Mouse (Mus musculus): ENCODE measurements around the gene Gng2. TPM values are rescaled to one million over a fixed set of nuclear protein-coding genes. Genes with fewer than 3 reads are reported as not detected.

The Gng2 gene
- polyA plus RNA-seq, 1 experiment = 0.48 TPM

- Histone ChIP-seq H3K4me3 (ENCODE audit: control insufficient read depth, low read depth, low read length) (no peak overlapping the region), H3K27me3 (ENCODE audit: control insufficient read depth, insufficient read depth, low read length) (no peaks in the 10 kb centered on the region), H3K27ac (ENCODE audit: control insufficient read depth, insufficient read depth, low read depth, low read length) (no peak overlapping the region), H3K4me1 (ENCODE audit: control insufficient read depth, insufficient read depth, low read length) (no peaks in the 10 kb centered on the region), H3K36me3 (ENCODE audit: control insufficient read depth, insufficient read depth, low read length) (no peaks in the 10 kb centered on the region)
- TF ChIP-seq CTCF (IDR thresholded peaks at IDR 0.05; ENCODE audit: control insufficient read depth, insufficient read depth, insufficient replicate concordance, low read depth, low read length) = no peak
- TF ChIP-seq POLR2A (IDR thresholded peaks at IDR 0.05; ENCODE audit: control insufficient read depth, low read depth, low read length) = no peak
Observed at GRCm38 (mm10) chr14:19860281-19860680, 117.1 kb downstream of the Gng2 start.

GRCm38 (mm10) chr14:19858808-19859776 lies 118.3 kb downstream of the Gng2 start:
- H3K27ac ChIP-seq (ENCODE audit: control insufficient read depth, insufficient read depth, low read depth, low read length) = no peak overlapping the region
- H3K4me1 ChIP-seq (ENCODE audit: control insufficient read depth, insufficient read depth, low read length) = no peaks in the 10 kb centered on the region
- H3K27me3 ChIP-seq (ENCODE audit: control insufficient read depth, insufficient read depth, low read length) = no peaks in the 10 kb centered on the region
- H3K36me3 ChIP-seq (ENCODE audit: control insufficient read depth, insufficient read depth, low read length) = no peaks in the 10 kb centered on the region
- H3K4me3 ChIP-seq (ENCODE audit: control insufficient read depth, low read depth, low read length) = no peak overlapping the region
- TF ChIP-seq POLR2A (IDR thresholded peaks at IDR 0.05; ENCODE audit: control insufficient read depth, low read depth, low read length) = no peak
- TF ChIP-seq CTCF (IDR thresholded peaks at IDR 0.05; ENCODE audit: control insufficient read depth, insufficient read depth, insufficient replicate concordance, low read depth, low read length) = no peak

GRCm38 (mm10) chr14:19858279-19858678 lies 119.1 kb downstream of the Gng2 start:
- H3K4me1 ChIP-seq (ENCODE audit: control insufficient read depth, insufficient read depth, low read length) = no peaks in the 10 kb centered on the region
- H3K27me3 ChIP-seq (ENCODE audit: control insufficient read depth, insufficient read depth, low read length) = no peaks in the 10 kb centered on the region
- H3K4me3 ChIP-seq (ENCODE audit: control insufficient read depth, low read depth, low read length) = no peak overlapping the region
- no peak overlapping the region for H3K27ac ChIP-seq (ENCODE audit: control insufficient read depth, insufficient read depth, low read depth, low read length)
- no peaks in the 10 kb centered on the region for H3K36me3 ChIP-seq (ENCODE audit: control insufficient read depth, insufficient read depth, low read length)
- TF ChIP-seq POLR2A (IDR thresholded peaks at IDR 0.05; ENCODE audit: control insufficient read depth, low read depth, low read length) (no peak), CTCF (IDR thresholded peaks at IDR 0.05; ENCODE audit: control insufficient read depth, insufficient read depth, insufficient replicate concordance, low read depth, low read length) (no peak)

GRCm38 (mm10) chr14:19853471-19853870 lies 124.0 kb downstream of the Gng2 start:
- no peak for TF ChIP-seq POLR2A (IDR thresholded peaks at IDR 0.05; ENCODE audit: control insufficient read depth, low read depth, low read length)
- no peak for TF ChIP-seq CTCF (IDR thresholded peaks at IDR 0.05; ENCODE audit: control insufficient read depth, insufficient read depth, insufficient replicate concordance, low read depth, low read length)
- Histone ChIP-seq H3K27ac (ENCODE audit: control insufficient read depth, insufficient read depth, low read depth, low read length) (no peak overlapping the region), H3K36me3 (ENCODE audit: control insufficient read depth, insufficient read depth, low read length) (no peaks in the 10 kb centered on the region), H3K4me3 (ENCODE audit: control insufficient read depth, low read depth, low read length) (no peak overlapping the region), H3K27me3 (ENCODE audit: control insufficient read depth, insufficient read depth, low read length) (no peaks in the 10 kb centered on the region), H3K4me1 (ENCODE audit: control insufficient read depth, insufficient read depth, low read length) (no peaks in the 10 kb centered on the region)

- TF ChIP-seq POLR2A (IDR thresholded peaks at IDR 0.05; ENCODE audit: control insufficient read depth, low read depth, low read length) (no peak), CTCF (IDR thresholded peaks at IDR 0.05; ENCODE audit: control insufficient read depth, insufficient read depth, insufficient replicate concordance, low read depth, low read length) (no peak)
- Histone ChIP-seq H3K27ac (ENCODE audit: control insufficient read depth, insufficient read depth, low read depth, low read length) (no peak overlapping the region), H3K36me3 (ENCODE audit: control insufficient read depth, insufficient read depth, low read length) (no peaks in the 10 kb centered on the region), H3K4me3 (ENCODE audit: control insufficient read depth, low read depth, low read length) (no peak overlapping the region; the same call in none of the 2 replicates), H3K4me1 (ENCODE audit: control insufficient read depth, insufficient read depth, low read length) (no peaks in the 10 kb centered on the region; the same call in 1 of the 2 replicates), H3K27me3 (ENCODE audit: control insufficient read depth, insufficient read depth, low read length) (no peaks in the 10 kb centered on the region)
Observed at GRCm38 (mm10) chr14:19839600-19840332, 137.7 kb downstream of the Gng2 start.

GRCm38 (mm10) chr14:19836289-19836688 lies 141.1 kb downstream of the Gng2 start:
- no peaks in the 10 kb centered on the region for H3K36me3 ChIP-seq (ENCODE audit: control insufficient read depth, insufficient read depth, low read length)
- H3K27ac ChIP-seq (ENCODE audit: control insufficient read depth, insufficient read depth, low read depth, low read length) = no peak overlapping the region
- H3K4me1 ChIP-seq (ENCODE audit: control insufficient read depth, insufficient read depth, low read length) = no peaks in the 10 kb centered on the region; the same call in 1 of the 2 replicates
- H3K4me3 ChIP-seq (ENCODE audit: control insufficient read depth, low read depth, low read length) = no peak overlapping the region
- no peaks in the 10 kb centered on the region for H3K27me3 ChIP-seq (ENCODE audit: control insufficient read depth, insufficient read depth, low read length)
- no peak for TF ChIP-seq CTCF (IDR thresholded peaks at IDR 0.05; ENCODE audit: control insufficient read depth, insufficient read depth, insufficient replicate concordance, low read depth, low read length)
- no peak for TF ChIP-seq POLR2A (IDR thresholded peaks at IDR 0.05; ENCODE audit: control insufficient read depth, low read depth, low read length)

GRCm38 (mm10) chr14:19825481-19825880 lies 151.9 kb downstream of the Gng2 start:
- TF ChIP-seq CTCF (IDR thresholded peaks at IDR 0.05; ENCODE audit: control insufficient read depth, insufficient read depth, insufficient replicate concordance, low read depth, low read length) (no peak), POLR2A (IDR thresholded peaks at IDR 0.05; ENCODE audit: control insufficient read depth, low read depth, low read length) (no peak)
- Histone ChIP-seq H3K4me3 (ENCODE audit: control insufficient read depth, low read depth, low read length) (no peak overlapping the region), H3K27me3 (ENCODE audit: control insufficient read depth, insufficient read depth, low read length) (no peaks in the 10 kb centered on the region), H3K4me1 (ENCODE audit: control insufficient read depth, insufficient read depth, low read length) (no peaks in the 10 kb centered on the region), H3K36me3 (ENCODE audit: control insufficient read depth, insufficient read depth, low read length) (no peaks in the 10 kb centered on the region), H3K27ac (ENCODE audit: control insufficient read depth, insufficient read depth, low read depth, low read length) (no peak overlapping the region)
